Mouse (Mus musculus) neural tube, embryonic 15.5 days (tissue): ENCODE results near the gene Olfr62. TPM values are rescaled to one million over a fixed set of nuclear protein-coding genes. Genes with fewer than 3 reads are reported as not detected.

Experiments used
- ATAC-seq: fragments of 200-750 bp; cut with Nextera tagmentation; 2 replicates; pipeline ENCODE4 v1.8.0; 2017; ENCODE audit warnings: mild to moderate bottlenecking, moderate TSS enrichment, moderate library complexity; ENCODE audit not compliant: low FRiP score
- H3K27ac ChIP-seq: fragments of 300-500 bp; sonication (generic); replicated peaks from 2 replicates; pipeline ENCODE4 v1.5.1; 2015; ENCODE audit warnings: mild to moderate bottlenecking, inconsistent platforms
- H3K27me3 ChIP-seq: fragments of 300-500 bp; sonication (generic); replicated peaks from 2 replicates; pipeline ENCODE4 v1.6.1; 2015; ENCODE audit warnings: inconsistent platforms
- H3K36me3 ChIP-seq: fragments of 300-500 bp; sonication (generic); 2 replicates; pipeline ENCODE4 v1.6.1; 2015; ENCODE audit warnings: inconsistent platforms
- H3K4me1 ChIP-seq: fragments of 300-500 bp; sonication (generic); 2 replicates; pipeline ENCODE4 v1.6.1; 2015; ENCODE audit warnings: inconsistent platforms
- H3K4me2 ChIP-seq: fragments of 300-500 bp; sonication (generic); 2 replicates; pipeline ENCODE4 v1.6.1; 2015; ENCODE audit warnings: inconsistent platforms, mild to moderate bottlenecking, moderate library complexity
- H3K4me3 ChIP-seq: fragments of 300-500 bp; sonication (generic); replicated peaks from 2 replicates; pipeline ENCODE4 v1.5.1; 2015; ENCODE audit warnings: mild to moderate bottlenecking, inconsistent platforms
- H3K9ac ChIP-seq: fragments of 300-500 bp; sonication (generic); replicated peaks from 2 replicates; pipeline ENCODE4 v1.6.1; 2015; ENCODE audit warnings: mild to moderate bottlenecking, inconsistent platforms
- H3K9me3 ChIP-seq: fragments of 300-500 bp; sonication (generic); replicated peaks from 2 replicates; pipeline ENCODE4 v1.6.1; 2016; ENCODE audit warnings: inconsistent platforms
- WGBS: fragments of 180-500 bp; shearing (Covaris S2); methylation state at CpG from one replicate; pipeline ENCODE4 v1.1.7; 2015; ENCODE audit warnings: mixed read lengths; 5-methylcytosine and 5-hydroxymethylcytosine counted together
- polyA plus RNA-seq: library from polyadenylated mRNA; unstranded; fragments of >200 nt; fragmentation: Nextera tagmentation; extraction: Ambion mirVana; gene quantifications from 2 replicates; pipeline ENCODE4 v1.2.1, GENCODE M21; 2015

Gene Olfr62
- polyA plus RNA-seq, 1 experiment from 2014 or later = not detected

DNA sequence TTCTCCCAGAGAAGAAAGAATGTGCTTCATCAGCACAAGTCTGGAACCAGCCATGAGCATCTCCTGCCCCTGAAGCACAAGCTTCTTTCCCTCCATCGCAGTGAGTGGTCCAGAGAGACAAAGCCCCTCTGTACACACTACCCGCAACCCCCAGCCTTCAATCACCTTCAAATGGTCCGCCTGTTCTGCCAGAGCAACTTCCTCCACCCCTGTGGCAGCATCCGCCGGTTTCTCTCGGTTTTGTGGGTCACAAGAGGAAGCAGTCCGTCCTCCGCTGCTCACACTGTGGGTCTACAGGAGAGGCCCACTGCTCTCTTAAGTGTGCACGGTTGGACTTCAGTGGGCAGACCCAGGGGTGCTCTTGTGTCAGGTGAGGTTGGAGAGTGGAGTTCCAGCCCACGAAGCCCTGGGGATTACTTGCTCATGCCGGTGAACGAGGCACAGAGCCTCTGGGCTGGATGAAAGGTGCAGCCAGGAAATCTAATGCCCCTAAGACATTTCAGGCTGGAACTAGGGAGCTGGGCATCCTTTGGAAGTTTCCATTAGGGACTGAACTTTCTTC, 33.7 kb downstream of the Olfr62 start, which contains the start of gene Olfr1342:
Olfr1342 (minus strand) TSS at position 345 of the 562 bp plus-strand sequence.
- Histone ChIP-seq H3K27me3 (no peaks in the 10 kb centered on the region), H3K27ac (no peak within 1 kb of the TSS), H3K9ac (no peak within 1 kb of the TSS), H3K4me2 (no peak within 1 kb of the TSS), H3K4me1 (no peaks in the 10 kb centered on the region), H3K36me3 (no peaks in the 10 kb centered on the region), H3K4me3 (no peak within 1 kb of the TSS), H3K9me3 (no peaks in the 10 kb centered on the region)
- no peak for ATAC-seq
- 63% methylated on average over 12 of the region's 12 CpGs for whole genome bisulfite sequencing

DNA sequence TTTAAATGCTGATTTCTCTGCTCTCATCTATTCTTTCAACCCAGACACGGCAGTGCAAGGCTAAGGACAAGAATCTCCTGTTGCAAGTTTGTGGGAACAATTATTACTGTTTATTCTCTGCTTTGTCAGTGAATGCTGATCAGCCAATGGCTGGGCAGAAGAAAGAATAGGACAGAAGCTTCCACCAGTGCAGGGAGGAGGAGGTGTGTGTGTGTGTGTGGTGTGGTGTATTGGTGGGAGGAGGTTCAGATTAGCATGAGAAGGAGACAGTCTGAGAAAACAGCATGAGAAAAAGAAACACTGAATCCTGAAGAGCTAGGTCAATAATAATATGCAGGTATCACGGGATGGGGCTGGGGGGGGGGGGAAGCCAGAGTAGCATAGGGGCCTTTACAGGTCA, 35.1 kb downstream of the Olfr62 start:
- H3K4me1 ChIP-seq = no peaks in the 10 kb centered on the region
- ATAC-seq = no peak
- H3K4me3 ChIP-seq = no peak overlapping the region
- H3K4me2 ChIP-seq = no peak overlapping the region
- no peak overlapping the region for H3K27ac ChIP-seq
- H3K9ac ChIP-seq = no peak overlapping the region
- WGBS = 47% methylated on average over 2 of the region's 2 CpGs
- H3K36me3 ChIP-seq = no peaks in the 10 kb centered on the region
- no peaks in the 10 kb centered on the region for H3K27me3 ChIP-seq
- H3K9me3 ChIP-seq = no peaks in the 10 kb centered on the region

DNA sequence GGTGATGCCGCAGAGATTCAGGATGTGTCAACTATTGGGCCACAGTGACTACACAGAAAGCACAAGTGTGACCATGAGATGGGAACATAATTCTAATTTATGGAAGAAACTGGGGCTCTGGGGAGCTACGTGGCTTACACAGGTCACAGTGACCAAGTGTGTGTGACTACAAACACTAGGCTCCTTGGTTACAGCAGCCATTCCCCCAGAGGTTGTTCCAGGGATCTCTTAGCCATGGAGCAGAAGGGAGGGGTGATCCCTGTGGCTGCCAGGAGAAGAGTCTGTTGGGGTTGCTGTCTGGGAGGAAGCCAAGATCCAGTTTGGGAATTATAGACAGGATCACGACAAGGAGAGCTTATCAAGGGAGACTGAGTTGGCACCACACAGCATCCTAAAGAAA, 44.5 kb downstream of the Olfr62 start, which contains the start of gene Olfr1341:
Olfr1341 (plus strand) TSS at position 301 of the 400 bp plus-strand sequence.
- no peak within 1 kb of the TSS for H3K4me2 ChIP-seq
- WGBS = 81% methylated on average over 3 of the region's 3 CpGs
- ATAC-seq = no peak

DNA sequence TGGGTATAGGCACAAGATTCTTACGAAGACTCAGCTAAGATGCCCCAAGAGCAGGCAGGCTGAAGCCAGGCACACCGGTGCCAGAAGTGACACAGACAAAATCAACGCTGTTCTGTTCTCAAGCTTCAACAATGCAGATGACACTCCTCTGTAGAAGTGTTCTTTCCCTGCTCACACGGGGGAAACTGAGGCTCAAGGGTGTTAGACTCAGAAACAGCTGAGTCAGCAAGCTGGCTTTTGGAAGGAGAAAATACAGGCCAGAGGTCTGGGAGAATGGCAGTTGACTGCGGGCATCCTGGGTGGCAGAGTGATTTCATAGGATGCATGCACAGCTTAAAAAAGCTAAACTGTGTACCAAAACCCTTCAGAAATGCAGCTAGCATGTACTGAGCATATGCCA, 49.3 kb downstream of the Olfr62 start:
- ATAC-seq = no peak

More for the DNA sequence above, 44.5 kb downstream of the Olfr62 start, which contains the start of gene Olfr1341:
- Histone ChIP-seq H3K9me3 (no peaks in the 10 kb centered on the region), H3K4me1 (no peaks in the 10 kb centered on the region), H3K4me3 (no peak within 1 kb of the TSS), H3K9ac (no peak within 1 kb of the TSS), H3K36me3 (no peaks in the 10 kb centered on the region), H3K27me3 (no peaks in the 10 kb centered on the region), H3K27ac (no peak within 1 kb of the TSS)

DNA sequence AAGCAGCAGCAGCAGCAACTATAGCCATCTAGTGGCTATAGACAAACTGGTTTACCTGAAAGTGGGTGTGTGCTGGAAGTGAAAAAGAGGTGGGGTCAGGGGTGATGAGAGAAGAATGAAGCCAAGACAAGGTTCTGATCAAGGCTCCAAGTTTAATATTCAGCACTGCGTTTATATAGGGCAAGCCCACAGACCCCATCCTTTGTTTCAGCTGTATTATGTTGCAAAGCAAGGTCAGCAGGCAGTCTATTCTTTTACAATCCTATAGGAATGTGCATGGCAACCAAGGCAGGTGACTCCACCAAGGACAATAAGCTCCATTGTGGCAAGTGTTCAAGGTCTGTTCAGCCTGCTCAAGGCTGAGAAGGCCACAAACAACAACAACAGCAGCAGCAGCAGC, 52.9 kb downstream of the Olfr62 start:
- ATAC-seq = no peak
- H3K27ac ChIP-seq = no peak overlapping the region
- 15% methylated on average over 1 of the region's 1 CpGs for WGBS
- no peaks in the 10 kb centered on the region for H3K9me3 ChIP-seq
- H3K9ac ChIP-seq = no peak overlapping the region
- no peaks in the 10 kb centered on the region for H3K27me3 ChIP-seq
- no peaks in the 10 kb centered on the region for H3K4me1 ChIP-seq
- H3K36me3 ChIP-seq = no peaks in the 10 kb centered on the region
- no peak overlapping the region for H3K4me2 ChIP-seq
- no peak overlapping the region for H3K4me3 ChIP-seq

More for the DNA sequence above, 49.3 kb downstream of the Olfr62 start:
- Histone ChIP-seq H3K4me2 (no peak overlapping the region), H3K4me1 (no peaks in the 10 kb centered on the region), H3K9ac (no peak overlapping the region), H3K4me3 (no peak overlapping the region), H3K27ac (no peak overlapping the region), H3K27me3 (no peaks in the 10 kb centered on the region), H3K9me3 (no peaks in the 10 kb centered on the region), H3K36me3 (no peaks in the 10 kb centered on the region)
- 86% methylated on average over 5 of the region's 5 CpGs for WGBS

Other genes with a start within 250 kb of the Olfr62 start
- gene Szt2, start 249.7 kb upstream of the Olfr62 start, polyA plus RNA-seq = 7.1 and 8.3 TPM in 2 replicates
- gene Med8, start 249.6 kb upstream of the Olfr62 start, polyA plus RNA-seq = 99.7 and 103 TPM in 2 replicates
- gene Elovl1, start 230.9 kb upstream of the Olfr62 start, polyA plus RNA-seq = 31.2 and 49.2 TPM in 2 replicates
- 23.4 and 79.0 TPM in 2 replicates for gene Cdc20, start 221.6 kb upstream of the Olfr62 start, polyA plus RNA-seq
- 0.12 and 0.43 TPM in 2 replicates for gene Mpl, start 201.4 kb upstream of the Olfr62 start, polyA plus RNA-seq
- 16.1 and 17.9 TPM in 2 replicates for gene Tie1, start 168.9 kb upstream of the Olfr62 start, polyA plus RNA-seq
- gene 2610528J11Rik, start 132.0 kb upstream of the Olfr62 start, polyA plus RNA-seq = 3.7 TPM in 1 of 2 replicates, not detected in the other
- gene Tmem125, start 114.9 kb upstream of the Olfr62 start, polyA plus RNA-seq = 0.20 and 1.8 TPM in 2 replicates
- gene Cfap57, start 38.2 kb upstream of the Olfr62 start, polyA plus RNA-seq = 1.3 and 1.5 TPM in 2 replicates
- gene Ebna1bp2, start 38.2 kb upstream of the Olfr62 start, polyA plus RNA-seq = 84.7 and 102 TPM in 2 replicates
- gene Olfr1342, start 33.8 kb downstream of the Olfr62 start, polyA plus RNA-seq = not detected in 2 replicates
- gene Olfr1341, start 44.6 kb downstream of the Olfr62 start, polyA plus RNA-seq = not detected in 2 replicates
- not detected in 2 replicates for gene Olfr1340, start 61.2 kb downstream of the Olfr62 start, polyA plus RNA-seq
- not detected in 2 replicates for gene Olfr1339, start 73.2 kb downstream of the Olfr62 start, polyA plus RNA-seq
- gene Olfr1338, start 99.8 kb downstream of the Olfr62 start, polyA plus RNA-seq = not detected in 2 replicates
- not detected in 2 replicates for gene Olfr1337, start 123.6 kb downstream of the Olfr62 start, polyA plus RNA-seq
- not detected in 2 replicates for gene Olfr1335, start 151.0 kb downstream of the Olfr62 start, polyA plus RNA-seq
- gene Olfr1333, start 177.3 kb downstream of the Olfr62 start, polyA plus RNA-seq = not detected in 2 replicates
- not detected in 2 replicates for gene Olfr1331, start 205.7 kb downstream of the Olfr62 start, polyA plus RNA-seq
- not detected in 2 replicates for gene Olfr1330, start 229.6 kb downstream of the Olfr62 start, polyA plus RNA-seq